Mouse (Mus musculus) midbrain, embryonic 13.5 days (tissue): ENCODE data around the gene Gsdma. TPM values are rescaled to one million over a fixed set of nuclear protein-coding genes. Genes with fewer than 3 reads are reported as not detected.
"Not testable (repeated sequence)": the region's sequence is repeated elsewhere in the genome, so short reads cannot be mapped to it uniquely, and the experiment has no call there.

ENCODE experiments used
- ATAC-seq: fragments of 200-750 bp; cut with Nextera tagmentation; 2 replicates; pipeline ENCODE4 v1.8.0; 2017; ENCODE audit warnings: mild to moderate bottlenecking, moderate TSS enrichment, moderate library complexity
- H3K27ac ChIP-seq: fragments of 300-500 bp; sonication (generic); 2 replicates; pipeline ENCODE4 v1.5.1; 2015; ENCODE audit warnings: inconsistent platforms, mild to moderate bottlenecking, moderate library complexity
- H3K27me3 ChIP-seq: fragments of 300-500 bp; sonication (generic); 2 replicates; pipeline ENCODE4 v1.6.1; 2015; ENCODE audit warnings: mild to moderate bottlenecking, inconsistent platforms
- H3K36me3 ChIP-seq: fragments of 300-500 bp; sonication (generic); 2 replicates; pipeline ENCODE4 v1.6.1; 2015; ENCODE audit warnings: mild to moderate bottlenecking, inconsistent platforms
- H3K4me1 ChIP-seq: fragments of 300-500 bp; sonication (generic); replicated peaks from 2 replicates; pipeline ENCODE4 v1.6.1; 2015; ENCODE audit warnings: inconsistent platforms
- H3K4me2 ChIP-seq: fragments of 300-500 bp; sonication (generic); replicated peaks from 2 replicates; pipeline ENCODE4 v1.6.1; 2015; ENCODE audit warnings: moderate library complexity, mild to moderate bottlenecking, inconsistent platforms
- H3K4me3 ChIP-seq: fragments of 300-500 bp; sonication (generic); replicated peaks from 2 replicates; pipeline ENCODE4 v1.5.1; 2015; ENCODE audit warnings: mild to moderate bottlenecking, inconsistent platforms
- H3K9ac ChIP-seq: fragments of 300-500 bp; sonication (generic); replicated peaks from 2 replicates; pipeline ENCODE4 v1.6.1; 2015; ENCODE audit warnings: mild to moderate bottlenecking, inconsistent platforms
- H3K9me3 ChIP-seq: fragments of 300-500 bp; sonication (generic); 2 replicates; pipeline ENCODE4 v1.6.1; 2016; ENCODE audit warnings: mild to moderate bottlenecking, inconsistent platforms
- WGBS: fragments of 180-500 bp; shearing (Covaris S2); methylation state at CpG from one replicate; pipeline ENCODE4 v1.1.7; 2015; 5-methylcytosine and 5-hydroxymethylcytosine counted together
- polyA plus RNA-seq: library from polyadenylated mRNA; unstranded; fragments of >200 nt; fragmentation: Nextera tagmentation; extraction: Ambion mirVana; gene quantifications from 2 replicates; pipeline ENCODE4 v1.2.1, GENCODE M21; 2015

Gsdma gene
- polyA plus RNA-seq, 1 experiment from 2014 or later, result not detected

DNA sequence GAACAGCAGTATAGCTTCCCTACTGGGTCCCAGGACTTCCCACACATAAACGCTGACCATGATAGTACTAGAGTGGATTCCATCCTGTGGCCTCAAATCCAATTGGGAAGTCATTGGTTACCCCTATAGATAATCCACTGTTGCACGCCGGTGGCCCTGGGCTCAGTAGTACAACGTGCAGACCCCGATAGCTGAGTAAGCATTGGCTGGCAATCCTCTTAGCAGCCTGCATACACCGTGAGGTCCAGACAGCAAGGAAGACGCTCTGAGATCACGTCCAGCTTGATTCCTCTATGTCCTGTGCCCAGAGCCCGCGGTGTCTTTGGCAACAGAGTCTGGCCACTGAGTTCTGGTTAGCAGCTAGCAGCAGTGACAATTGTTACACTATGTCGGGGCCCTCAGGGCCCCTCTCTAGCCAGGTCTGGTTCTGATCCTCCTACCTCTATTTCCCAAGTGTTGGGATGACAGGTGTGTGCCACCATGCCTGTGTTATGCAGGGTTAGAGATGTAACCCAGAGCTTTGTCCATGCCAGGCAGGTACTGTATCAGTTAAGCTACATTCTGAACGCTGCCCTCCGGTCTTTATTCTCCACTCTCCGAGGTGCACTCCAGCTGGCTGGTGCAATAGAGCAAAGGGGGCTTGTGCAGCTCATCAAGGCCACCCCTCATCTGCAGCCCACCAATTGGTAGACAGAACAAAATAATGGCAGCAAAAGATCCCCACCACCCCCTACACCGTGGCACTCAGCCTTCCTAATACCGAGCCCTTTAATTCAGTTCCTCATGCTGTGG, 34.9 kb downstream of the Gsdma start:
- no peak overlapping the region for H3K4me3 ChIP-seq
- peaks cover 35% of the 10 kb centered on the region for H3K36me3 ChIP-seq
- no peaks in the 10 kb centered on the region for H3K4me1 ChIP-seq
- H3K27ac ChIP-seq, result no peak overlapping the region
- no peaks in the 10 kb centered on the region for H3K27me3 ChIP-seq
- H3K9ac ChIP-seq, result no peak overlapping the region
- WGBS, result 85% methylated on average over 16 of the region's 16 CpGs
- H3K4me2 ChIP-seq, result no peak overlapping the region
- no peaks in the 10 kb centered on the region for H3K9me3 ChIP-seq
- ATAC-seq, result no peak

DNA sequence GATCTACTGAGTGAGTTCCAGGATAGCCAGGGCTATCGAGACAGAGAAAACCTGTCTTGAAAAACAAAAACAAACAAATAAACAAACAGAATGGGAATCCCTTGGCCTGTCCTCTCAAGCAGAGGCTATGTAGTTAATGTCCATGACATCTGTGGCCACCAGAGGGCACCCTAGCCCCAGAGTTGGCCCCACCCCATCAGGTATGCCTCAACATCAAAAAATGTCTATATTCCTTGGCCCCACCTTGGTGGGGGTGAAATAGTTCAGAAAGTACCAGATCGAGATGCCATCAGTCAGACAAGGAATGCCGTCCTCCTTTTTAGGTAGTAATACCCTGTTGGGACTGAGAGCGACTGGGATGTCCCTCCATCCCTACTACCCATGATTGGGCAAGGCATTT, 35.8 kb downstream of the Gsdma start:
- H3K27ac ChIP-seq, result no peak overlapping the region
- H3K27me3 ChIP-seq, result no peaks in the 10 kb centered on the region
- no peaks in the 10 kb centered on the region for H3K4me1 ChIP-seq
- no peak overlapping the region for H3K4me3 ChIP-seq
- 37% methylated on average over 4 of the region's 4 CpGs for WGBS
- H3K9me3 ChIP-seq, result no peaks in the 10 kb centered on the region
- no peak overlapping the region for H3K4me2 ChIP-seq
- peak; percentile 57; the same call in 1 of the 2 replicates for ATAC-seq
- H3K9ac ChIP-seq, result no peak overlapping the region
- H3K36me3 ChIP-seq, result peaks cover 35% of the 10 kb centered on the region

DNA sequence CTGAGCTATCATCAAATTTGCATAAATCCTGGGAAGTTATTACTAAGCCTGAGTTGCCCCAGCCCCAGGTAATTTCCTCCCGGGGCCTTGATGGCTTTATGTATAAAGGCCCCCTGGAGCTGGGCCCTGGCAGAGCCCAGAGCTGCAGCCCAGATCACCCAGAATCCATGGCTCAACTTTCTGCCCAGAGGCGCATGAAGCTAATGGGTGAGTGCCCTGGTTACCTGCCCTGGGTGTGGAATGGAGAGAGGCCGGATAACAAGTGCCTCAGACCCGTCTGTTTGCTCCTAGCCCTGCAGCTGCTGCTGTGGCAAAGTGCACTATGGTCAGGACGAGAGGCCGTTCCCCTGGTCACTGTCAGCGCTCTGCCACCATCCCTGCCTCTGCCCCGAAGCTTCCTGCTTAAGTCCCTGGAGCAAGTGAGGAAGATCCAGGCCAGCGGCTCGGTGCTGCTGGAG, 37.1 kb downstream of the Gsdma start, which contains the start of gene Csf3:
Gene Csf3, plus strand, starts transcription at position 51 of the 458 bp plus-strand sequence.
- 36% methylated on average over 10 of the region's 10 CpGs for WGBS
- no peak within 1 kb of the TSS for H3K4me3 ChIP-seq
- H3K27me3 ChIP-seq, result no peaks in the 10 kb centered on the region
- no peak within 1 kb of the TSS for H3K27ac ChIP-seq
- H3K4me2 ChIP-seq, result no peak within 1 kb of the TSS
- no peak within 1 kb of the TSS; the same call in 1 of the 2 replicates for H3K9ac ChIP-seq
- ATAC-seq, result no peak
- H3K4me1 ChIP-seq, result no peaks in the 10 kb centered on the region
- peaks cover 35% of the 10 kb centered on the region for H3K36me3 ChIP-seq
- H3K9me3 ChIP-seq, result no peaks in the 10 kb centered on the region

DNA sequence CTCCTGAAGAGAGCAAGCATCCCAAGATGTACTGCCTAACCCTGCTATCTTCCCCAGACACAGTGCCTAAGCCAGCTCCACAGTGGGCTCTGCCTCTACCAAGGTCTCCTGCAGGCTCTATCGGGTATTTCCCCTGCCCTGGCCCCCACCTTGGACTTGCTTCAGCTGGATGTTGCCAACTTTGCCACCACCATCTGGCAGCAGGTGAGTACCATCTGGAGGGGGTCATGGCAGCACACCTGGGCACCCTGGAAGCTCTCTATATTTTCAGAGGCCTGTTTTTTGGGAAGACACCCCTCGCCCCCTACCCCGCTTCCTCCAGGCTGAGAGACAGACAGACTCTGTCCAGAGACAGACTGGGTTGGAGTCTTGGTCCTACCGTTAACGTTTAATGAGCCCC, 38.2 kb downstream of the Gsdma start:
- Histone ChIP-seq H3K27me3 (no peaks in the 10 kb centered on the region), H3K4me1 (no peaks in the 10 kb centered on the region), H3K9me3 (no peaks in the 10 kb centered on the region), H3K9ac (no peak overlapping the region), H3K36me3 (peaks cover 39% of the 10 kb centered on the region), H3K27ac (no peak overlapping the region), H3K4me3 (no peak overlapping the region), H3K4me2 (no peak overlapping the region)
- WGBS, result 76% methylated on average over 5 of the region's 5 CpGs
- no peak for ATAC-seq

DNA sequence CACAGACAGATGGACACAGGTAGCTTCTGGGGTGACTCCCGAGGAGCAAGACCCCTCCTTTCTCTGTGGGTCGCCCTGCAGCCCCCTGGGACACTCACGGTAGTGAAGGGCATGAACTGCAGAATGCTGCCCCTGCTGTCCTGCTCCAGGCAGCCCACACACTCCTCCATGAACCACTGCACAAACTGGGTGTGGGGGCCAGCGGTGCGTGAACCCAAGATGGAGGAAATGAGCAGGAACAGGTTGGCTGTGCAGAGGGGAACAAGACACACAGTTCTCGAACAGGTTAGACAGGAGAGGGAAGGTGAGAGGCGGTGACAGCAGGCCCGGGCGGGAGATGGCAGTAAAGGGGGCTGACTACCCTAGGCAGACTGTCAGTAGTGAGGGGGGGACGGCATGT, 40.9 kb downstream of the Gsdma start:
- H3K9me3 ChIP-seq, result no peaks in the 10 kb centered on the region
- H3K27me3 ChIP-seq, result no peaks in the 10 kb centered on the region
- 92% methylated on average over 10 of the region's 10 CpGs for WGBS
- H3K4me3 ChIP-seq, result no peak overlapping the region
- no peaks in the 10 kb centered on the region for H3K4me1 ChIP-seq
- H3K9ac ChIP-seq, result 0 out of 2 replicates have a peak overlapping the region, but pooled peaks have one; percentile 23
- no peak for ATAC-seq
- no peak overlapping the region for H3K27ac ChIP-seq
- H3K4me2 ChIP-seq, result no peak overlapping the region
- peaks cover 66% of the 10 kb centered on the region for H3K36me3 ChIP-seq

DNA sequence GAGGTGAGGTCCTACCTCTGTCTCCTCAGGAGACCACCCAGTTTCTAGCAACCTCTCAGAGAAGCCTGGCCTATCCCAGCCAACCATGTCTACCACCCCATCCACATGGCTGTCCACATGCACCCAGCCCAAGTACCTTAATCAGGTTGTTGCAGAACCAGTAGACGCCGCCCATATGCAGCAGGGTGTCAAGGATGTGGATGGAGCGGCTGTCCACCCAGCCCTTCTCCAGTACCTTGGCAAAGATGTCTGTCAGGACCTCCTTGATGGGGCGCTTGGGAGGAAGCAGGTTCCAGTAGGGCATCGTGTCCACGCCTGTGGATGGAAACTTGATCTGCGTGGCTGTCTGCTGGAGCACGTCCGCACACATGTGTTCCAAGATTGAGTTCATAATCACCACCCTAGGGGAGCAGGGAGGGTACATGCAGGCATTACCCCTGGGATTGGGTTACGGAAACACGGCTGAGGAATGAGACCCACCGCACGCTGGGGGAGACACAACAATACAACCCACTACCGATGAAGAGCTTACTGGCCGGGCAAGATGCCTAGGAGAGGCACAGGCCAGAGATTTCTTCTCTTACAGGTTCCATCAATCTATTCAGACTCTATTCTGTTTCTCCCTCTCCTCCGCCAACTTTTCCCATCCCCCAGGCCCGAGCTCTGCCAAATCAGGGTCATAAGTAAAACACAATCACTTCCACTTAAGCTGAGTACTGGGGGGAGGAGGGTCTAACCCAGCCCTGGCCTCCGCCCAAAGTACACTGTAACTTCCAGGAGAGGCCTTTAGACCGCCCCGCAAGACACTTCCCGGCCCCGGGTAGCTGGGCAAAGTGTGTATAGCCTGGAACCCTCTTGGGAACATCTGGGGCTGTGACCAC, 43.5 kb downstream of the Gsdma start:
- Histone ChIP-seq H3K4me2 (no peak overlapping the region), H3K4me1 (no peaks in the 10 kb centered on the region), H3K9ac (no peak overlapping the region), H3K36me3 (peaks cover 86% of the 10 kb centered on the region), H3K27ac (no peak overlapping the region), H3K27me3 (no peaks in the 10 kb centered on the region), H3K9me3 (no peaks in the 10 kb centered on the region), H3K4me3 (no peak overlapping the region)
- 94% methylated on average over 22 of the region's 22 CpGs for WGBS
- no peak for ATAC-seq

DNA sequence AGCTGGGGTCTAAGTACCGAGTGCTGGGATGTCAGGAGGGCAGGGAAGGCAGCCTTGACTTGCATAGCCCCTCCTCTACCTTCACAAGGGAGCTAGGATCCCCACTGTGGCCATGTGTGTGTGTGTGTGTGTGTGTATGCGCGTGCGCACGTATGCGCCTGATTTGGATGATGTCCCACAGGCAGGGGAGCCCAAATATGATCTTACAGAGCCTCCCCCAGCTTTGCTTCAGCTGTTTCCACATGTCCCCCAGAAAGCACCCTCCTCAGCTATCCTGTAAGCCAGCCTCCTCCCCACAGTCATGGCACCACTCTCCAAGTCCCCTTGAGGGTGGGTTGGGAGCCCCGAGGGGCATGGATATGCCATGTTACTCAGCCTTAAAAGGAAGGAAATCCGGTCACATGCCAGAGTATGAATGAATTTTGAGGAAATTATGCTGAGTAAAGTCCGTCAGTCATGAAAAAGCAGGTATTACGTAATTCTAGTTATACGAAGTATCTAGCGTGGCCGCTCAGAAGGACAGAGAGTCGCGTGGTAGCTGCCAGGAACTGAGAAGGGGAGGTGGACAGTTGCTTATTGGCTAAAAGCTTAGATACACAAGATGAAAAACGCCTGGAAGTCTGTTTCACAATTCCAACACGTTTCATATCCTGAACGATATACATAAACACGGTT, 44.3 kb downstream of the Gsdma start:
- Histone ChIP-seq H3K9ac (no peak overlapping the region), H3K9me3 (no peaks in the 10 kb centered on the region), H3K27ac (no peak overlapping the region), H3K36me3 (peaks cover 94% of the 10 kb centered on the region), H3K27me3 (no peaks in the 10 kb centered on the region), H3K4me3 (no peak overlapping the region), H3K4me1 (no peaks in the 10 kb centered on the region), H3K4me2 (no peak overlapping the region)
- WGBS, result 87% methylated on average over 19 of the region's 19 CpGs
- ATAC-seq, result no peak

DNA sequence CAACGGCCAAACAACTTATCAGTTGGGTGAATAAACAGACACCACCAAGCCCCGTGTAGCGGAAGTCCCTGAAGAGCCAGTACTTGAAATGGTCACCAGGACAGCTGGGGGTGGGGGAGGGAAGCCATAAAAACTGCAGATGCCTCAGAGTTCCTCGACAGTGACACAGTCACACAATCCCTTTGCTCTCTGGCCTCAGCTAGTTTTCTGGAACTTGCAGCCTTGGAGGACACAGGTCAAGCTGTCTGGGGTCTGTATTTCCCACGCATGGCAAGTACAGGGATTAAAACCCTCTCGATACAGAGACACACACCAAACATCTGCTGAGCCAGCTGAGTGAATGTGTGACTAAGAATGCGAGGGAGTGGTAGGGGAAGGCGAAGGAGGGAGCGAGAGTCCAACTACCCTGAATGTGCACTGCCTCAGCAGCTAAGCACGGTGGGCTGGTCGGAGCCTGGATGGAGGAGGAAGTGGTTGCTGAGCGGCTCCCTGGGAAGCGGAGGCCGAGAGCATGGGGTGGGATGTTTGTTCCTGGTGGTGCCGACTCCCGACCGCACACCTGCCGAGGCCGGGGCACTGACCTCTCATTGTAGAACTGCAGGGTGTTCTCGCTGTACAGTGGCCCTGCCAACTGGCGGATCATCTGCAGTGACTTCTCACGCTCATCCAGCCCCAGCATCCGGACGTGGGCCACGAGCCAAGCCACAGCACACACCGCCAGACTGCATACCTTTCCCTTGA, 45.0 kb downstream of the Gsdma start:
- H3K4me2 ChIP-seq, result no peak overlapping the region
- H3K27me3 ChIP-seq, result no peaks in the 10 kb centered on the region
- no peak overlapping the region for H3K9ac ChIP-seq
- peaks cover 94% of the 10 kb centered on the region for H3K36me3 ChIP-seq
- no peak overlapping the region for H3K27ac ChIP-seq
- H3K4me3 ChIP-seq, result no peak overlapping the region
- no peaks in the 10 kb centered on the region for H3K9me3 ChIP-seq
- no peak for ATAC-seq
- H3K4me1 ChIP-seq, result no peaks in the 10 kb centered on the region
- 88% methylated on average over 26 of the region's 26 CpGs for WGBS

DNA sequence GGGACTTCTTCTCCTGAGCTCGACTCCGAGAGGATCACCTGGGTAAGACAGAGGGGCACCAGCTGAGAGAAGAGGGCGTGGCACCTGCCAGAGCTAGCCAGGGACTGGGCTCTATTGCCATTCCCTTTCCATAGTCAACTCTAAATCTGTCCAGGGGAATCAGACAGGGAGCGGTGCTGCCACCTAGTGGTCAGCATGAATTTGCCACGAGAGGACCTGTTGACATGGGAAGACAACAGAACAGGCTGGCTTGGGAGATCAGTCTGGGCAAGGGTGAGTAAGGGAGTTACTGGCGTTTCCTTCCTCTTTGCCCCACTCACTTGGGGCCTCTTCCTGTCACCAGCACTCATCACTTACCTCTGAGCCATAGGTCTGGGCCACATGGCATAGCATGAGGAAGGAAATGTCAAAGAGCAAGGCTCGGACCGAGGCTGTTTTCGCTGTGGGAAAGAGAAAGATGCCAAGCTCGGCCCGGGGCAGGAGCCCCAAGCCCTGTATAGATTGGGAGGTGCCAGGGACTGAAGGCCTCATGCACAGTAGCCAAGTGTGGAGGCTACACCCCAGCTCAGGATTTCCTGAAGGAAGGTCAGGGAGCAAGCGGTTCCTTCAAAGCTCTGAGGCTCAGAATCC, 46.4 kb downstream of the Gsdma start:
- peak; percentile 69; the same call in 1 of the 2 replicates for ATAC-seq
- Histone ChIP-seq H3K27me3 (no peaks in the 10 kb centered on the region), H3K9ac (no peak overlapping the region), H3K27ac (no peak overlapping the region), H3K36me3 (peaks cover 94% of the 10 kb centered on the region), H3K9me3 (no peaks in the 10 kb centered on the region), H3K4me3 (no peak overlapping the region), H3K4me1 (no peaks in the 10 kb centered on the region), H3K4me2 (no peak overlapping the region)
- WGBS, result 58% methylated on average over 12 of the region's 12 CpGs

DNA sequence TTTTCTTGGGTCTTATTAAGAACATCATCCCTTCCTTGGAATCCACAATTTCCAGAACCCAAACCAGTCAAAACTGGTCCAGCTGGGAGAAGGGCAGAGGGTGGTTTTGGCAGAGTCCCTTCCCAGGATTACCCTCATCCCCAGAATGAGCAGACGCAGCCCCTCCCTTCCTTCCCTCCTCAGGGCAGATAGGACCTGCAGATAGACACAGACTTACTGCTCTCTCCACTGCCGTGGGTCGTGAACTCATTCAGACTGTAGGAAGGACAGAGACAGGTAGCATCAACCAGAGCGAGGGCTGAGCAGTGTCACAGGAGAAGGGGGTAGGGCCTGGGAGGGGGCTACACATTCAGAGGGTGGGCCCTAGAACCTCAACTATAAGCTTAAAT, 46.9 kb downstream of the Gsdma start:
- 85% methylated on average over 4 of the region's 4 CpGs for WGBS
- Histone ChIP-seq H3K9ac (no peak overlapping the region), H3K27me3 (no peaks in the 10 kb centered on the region), H3K9me3 (no peaks in the 10 kb centered on the region), H3K4me3 (no peak overlapping the region), H3K36me3 (peaks cover 94% of the 10 kb centered on the region), H3K4me1 (no peaks in the 10 kb centered on the region), H3K27ac (no peak overlapping the region), H3K4me2 (no peak overlapping the region)
- no peak for ATAC-seq

DNA sequence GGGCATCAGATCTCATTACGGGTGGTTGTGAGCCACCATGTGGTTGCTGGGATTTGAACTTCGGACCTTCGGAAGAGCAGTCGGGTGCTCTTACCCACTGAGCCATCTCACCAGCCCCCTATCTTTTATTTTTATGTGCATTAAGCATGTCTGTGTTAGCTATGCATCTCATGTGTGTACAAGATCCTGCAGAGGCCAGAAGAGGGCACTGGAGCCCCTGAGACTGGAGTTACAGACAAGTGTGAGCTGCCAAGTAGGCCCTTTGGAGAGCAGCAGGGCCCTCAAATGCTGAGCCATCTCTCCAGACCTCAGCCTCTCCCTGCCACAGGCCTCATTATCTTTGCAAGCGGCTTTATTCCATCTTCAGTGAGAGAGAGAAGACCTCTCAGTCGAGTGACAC, 47.9 kb downstream of the Gsdma start:
- H3K27ac ChIP-seq, result 0 out of 2 replicates have a peak overlapping the region, but pooled peaks have one; percentile 21
- WGBS, result 86% methylated on average over 6 of the region's 6 CpGs

More for the DNA sequence above, 47.9 kb downstream of the Gsdma start:
- H3K4me2 ChIP-seq, H3K27me3 ChIP-seq, H3K9ac ChIP-seq, H3K4me1 ChIP-seq, H3K9me3 ChIP-seq, H3K4me3 ChIP-seq, ATAC-seq: not testable (repeated sequence)
- H3K36me3 ChIP-seq, result peaks cover 94% of the 10 kb centered on the region
